Mouse (Mus musculus) stomach, postnatal 0 days (tissue): ENCODE measurements at regions not wholly inside any gene's neighbourhood (a gene's known extent, or its start where the extent isn't known, plus 50 kb on each side); places are given as distances from the start of the nearest gene placed in this dataset.

ENCODE experiments used
- ATAC-seq: fragments of 200-750 bp; cut with Nextera tagmentation; 2 replicates; pipeline ENCODE4 v1.8.0; 2017; ENCODE audit not compliant: low FRiP score, low TSS enrichment
- DNase-seq: peaks from one replicate; pipeline ENCODE4 v3.0.0-alpha.2; 2016; ENCODE audit warnings: low spot score
- H3K27ac ChIP-seq: fragments of 300-500 bp; sonication (generic); replicated peaks from 2 replicates; pipeline ENCODE4 v1.5.1; 2014; ENCODE audit warnings: mild to moderate bottlenecking, control low read depth
- H3K27me3 ChIP-seq: fragments of 300-500 bp; sonication (generic); 2 replicates; pipeline ENCODE4 v1.6.1; 2014; ENCODE audit warnings: low read length; ENCODE audit not compliant: control insufficient read depth, insufficient read depth
- H3K36me3 ChIP-seq: fragments of 300-500 bp; sonication (generic); 2 replicates; pipeline ENCODE4 v1.6.1; 2014; ENCODE audit warnings: low read length, mixed read lengths; ENCODE audit not compliant: control insufficient read depth, insufficient read depth
- H3K4me1 ChIP-seq: fragments of 300-500 bp; sonication (generic); replicated peaks from 2 replicates; pipeline ENCODE4 v1.6.1; 2014; ENCODE audit warnings: antibody characterized with exemption; ENCODE audit not compliant: control insufficient read depth, insufficient read depth
- H3K4me2 ChIP-seq: fragments of 300-500 bp; sonication (generic); replicated peaks from 2 replicates; pipeline ENCODE4 v1.6.1; 2014; ENCODE audit warnings: low read depth, mild to moderate bottlenecking, control low read depth, moderate library complexity
- H3K4me3 ChIP-seq: fragments of 300-500 bp; sonication (generic); 2 replicates; pipeline ENCODE4 v1.5.1; 2014; ENCODE audit warnings: low read depth, low read length, control low read depth
- H3K9ac ChIP-seq: fragments of 300-500 bp; sonication (generic); 2 replicates; pipeline ENCODE4 v1.6.1; 2014; ENCODE audit warnings: mild to moderate bottlenecking, low read length, control low read depth, mixed read lengths
- H3K9me3 ChIP-seq: fragments of 300-500 bp; sonication (generic); 2 replicates; pipeline ENCODE4 v1.6.1; 2016; ENCODE audit warnings: low read length; ENCODE audit not compliant: control insufficient read depth
- CTCF ChIP-seq: IDR thresholded peaks from 2 replicates; pipeline ENCODE4 v1.5.1; 2016; ENCODE audit warnings: antibody characterized with exemption, low read depth, mild to moderate bottlenecking, moderate library complexity
- EP300 ChIP-seq: optimal IDR thresholded peaks from 2 replicates; pipeline ENCODE3; 2016; ENCODE audit warnings: antibody characterized with exemption
- WGBS: fragments of 180-500 bp; shearing (Covaris S2); extraction: QIAGEN DNeasy Blood & Tissue Kit; methylation state at CpG from one replicate; pipeline ENCODE4 v1.1.7; 2014; 5-methylcytosine and 5-hydroxymethylcytosine counted together

GRCm38 (mm10) chr7:135861409-135861805 lies 145.2 kb upstream of the Mki67 start:
- peaks cover 5% of the 10 kb centered on the region; the same call in 1 of the 2 replicates for H3K4me1 ChIP-seq
- H3K4me2 ChIP-seq: no peak overlapping the region
- no peak; the same call in 1 of the 2 replicates for ATAC-seq
- no peaks in the 10 kb centered on the region for H3K27me3 ChIP-seq
- 0 out of 2 replicates have a peak overlapping the region, but pooled peaks have one; percentile 24 for H3K27ac ChIP-seq
- no peaks in the 10 kb centered on the region for H3K9me3 ChIP-seq
- H3K9ac ChIP-seq: no peak overlapping the region
- WGBS: 32% methylated on average over 7 of the region's 7 CpGs
- TF ChIP-seq CTCF: no peak
- TF ChIP-seq EP300: no peak
- DNase-seq: no peak
- H3K4me3 ChIP-seq: no peak overlapping the region
- no peaks in the 10 kb centered on the region for H3K36me3 ChIP-seq

GRCm38 (mm10) chr7:135863581-135864426 lies 147.6 kb upstream of the Mki67 start:
- peak; percentile 27 for DNase-seq
- 28% methylated on average over 22 of the region's 22 CpGs for WGBS
- TF ChIP-seq CTCF (no peak), EP300 (no peak)
- Histone ChIP-seq H3K4me2 (0 out of 2 replicates have a peak overlapping the region, but pooled peaks have one; percentile 29), H3K4me1 (peaks cover 5% of the 10 kb centered on the region; the same call in 1 of the 2 replicates), H3K36me3 (no peaks in the 10 kb centered on the region), H3K27ac (no peak overlapping the region), H3K9me3 (no peaks in the 10 kb centered on the region), H3K9ac (no peak overlapping the region), H3K4me3 (no peak overlapping the region), H3K27me3 (no peaks in the 10 kb centered on the region)
- 0 out of 2 replicates have a peak, but pooled peaks have one; percentile 24 for ATAC-seq

- no peak overlapping the region for H3K4me3 ChIP-seq
- H3K4me2 ChIP-seq: no peak overlapping the region
- DNase-seq (no peak), ATAC-seq (no peak)
- H3K9ac ChIP-seq: no peak overlapping the region
- WGBS: 71% methylated on average over 6 of the region's 6 CpGs
- no peaks in the 10 kb centered on the region for H3K36me3 ChIP-seq
- no peak overlapping the region for H3K27ac ChIP-seq
- no peaks in the 10 kb centered on the region for H3K27me3 ChIP-seq
- no peak for TF ChIP-seq EP300
- TF ChIP-seq CTCF: no peak
- H3K9me3 ChIP-seq: no peaks in the 10 kb centered on the region
- H3K4me1 ChIP-seq: no peaks in the 10 kb centered on the region
These were observed 154.8 kb upstream of the Mki67 start for GRCm38 (mm10) chr7:135870981-135871380.

DNA sequence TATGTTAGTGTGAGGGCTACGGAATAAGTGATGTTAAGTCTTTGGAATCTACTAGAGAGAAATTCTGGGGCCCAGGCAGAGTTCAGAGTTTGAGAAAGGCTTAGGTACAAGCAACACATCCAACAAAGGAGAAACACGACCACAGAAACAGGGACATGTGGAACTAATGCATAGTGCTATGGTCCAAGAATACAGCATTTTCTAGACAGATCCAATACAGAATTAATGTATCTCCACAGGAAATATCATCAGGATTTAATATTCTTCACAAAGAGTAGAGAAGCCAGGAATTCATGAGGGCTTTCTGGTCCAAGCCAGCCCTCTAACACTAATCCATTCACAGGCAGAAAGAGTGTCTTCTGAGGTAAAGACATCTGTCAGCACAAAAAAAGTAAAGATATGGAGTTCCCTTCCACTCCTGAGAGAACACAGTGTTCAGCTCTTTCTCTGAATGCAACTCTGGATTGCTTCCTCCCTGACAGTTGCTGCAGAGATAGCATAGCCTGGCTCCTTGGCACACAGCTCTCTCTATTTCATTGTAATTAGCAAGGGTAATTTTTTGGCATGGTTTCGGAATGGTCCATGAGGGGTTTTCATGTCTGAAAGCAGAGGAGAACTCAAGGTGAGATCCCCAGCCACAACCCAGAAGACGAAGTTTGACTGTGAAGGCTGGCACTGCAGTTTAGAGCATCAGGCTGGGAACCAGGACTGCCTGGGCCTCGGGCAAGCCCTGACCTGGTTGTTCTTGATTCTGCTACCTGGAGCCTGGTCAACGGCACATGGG lies 161.1 kb upstream of the Mki67 start:
- no peak for ATAC-seq
- Histone ChIP-seq H3K36me3 (no peaks in the 10 kb centered on the region), H3K27me3 (no peaks in the 10 kb centered on the region), H3K4me2 (no peak overlapping the region), H3K4me1 (no peaks in the 10 kb centered on the region), H3K9me3 (no peaks in the 10 kb centered on the region), H3K9ac (no peak overlapping the region), H3K27ac (no peak overlapping the region), H3K4me3 (no peak overlapping the region)
- TF ChIP-seq EP300 (no peak), CTCF (no peak)
- DNase-seq: no peak
- WGBS: 68% methylated on average over 6 of the region's 6 CpGs

DNA sequence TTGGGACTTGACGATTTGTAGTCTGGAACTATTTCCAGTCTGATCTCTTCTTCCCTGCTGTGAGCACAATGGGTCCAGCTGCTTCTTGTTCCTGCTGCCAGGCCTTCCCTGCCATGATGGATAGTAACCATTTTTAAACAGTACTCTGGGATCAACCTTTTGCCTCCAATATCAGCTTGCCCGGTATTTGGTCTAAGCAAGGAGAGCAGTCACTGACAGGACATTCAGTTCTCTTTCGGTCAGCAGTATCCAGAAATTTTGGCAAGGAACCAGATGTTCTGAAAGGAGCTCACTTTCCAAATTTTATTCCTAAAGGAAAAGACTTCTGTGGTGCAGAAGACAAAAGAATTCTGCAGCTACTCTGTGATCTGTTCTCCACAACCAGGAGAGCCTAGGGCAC lies 162.6 kb upstream of the Mki67 start:
- ATAC-seq: no peak
- no peak overlapping the region for H3K9ac ChIP-seq
- no peak for TF ChIP-seq EP300
- TF ChIP-seq CTCF: no peak
- no peak for DNase-seq
- no peaks in the 10 kb centered on the region for H3K27me3 ChIP-seq
- no peak overlapping the region for H3K27ac ChIP-seq
- no peaks in the 10 kb centered on the region for H3K4me1 ChIP-seq
- WGBS: 52% methylated on average over 3 of the region's 3 CpGs
- H3K4me3 ChIP-seq: no peak overlapping the region
- no peaks in the 10 kb centered on the region for H3K36me3 ChIP-seq
- H3K4me2 ChIP-seq: no peak overlapping the region
- H3K9me3 ChIP-seq: no peaks in the 10 kb centered on the region
